Mouse (Mus musculus): Measurements from ENCODE around the gene Vmn1r125. TPM values are rescaled to one million over a fixed set of nuclear protein-coding genes. Genes with fewer than 3 reads are reported as not detected.

Vmn1r125 gene
- not detected for polyA plus RNA-seq (2017; shearing (Covaris generic))

DNA sequence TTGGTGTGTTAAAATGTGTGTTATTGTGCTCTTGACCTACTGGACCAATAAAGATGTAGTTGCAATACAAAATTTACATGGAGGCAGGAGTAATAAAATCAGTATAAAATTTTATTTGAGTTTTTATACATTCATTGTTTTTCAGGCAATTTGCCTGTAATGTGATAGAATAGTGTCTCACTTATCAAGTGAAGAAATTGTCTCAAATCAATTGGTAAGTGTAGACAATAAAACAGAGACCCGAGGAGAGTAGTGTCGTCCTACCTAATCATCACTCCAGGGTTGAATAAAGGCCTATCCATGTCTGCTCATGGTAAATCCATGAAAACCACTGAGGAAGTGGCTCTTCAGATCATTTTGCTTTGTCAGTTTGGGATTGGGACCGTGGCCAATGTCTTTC, at the start of gene Vmn1r125:
Vmn1r125 (plus strand) TSS at position 301 of the 400 bp plus-strand sequence.

DNA sequence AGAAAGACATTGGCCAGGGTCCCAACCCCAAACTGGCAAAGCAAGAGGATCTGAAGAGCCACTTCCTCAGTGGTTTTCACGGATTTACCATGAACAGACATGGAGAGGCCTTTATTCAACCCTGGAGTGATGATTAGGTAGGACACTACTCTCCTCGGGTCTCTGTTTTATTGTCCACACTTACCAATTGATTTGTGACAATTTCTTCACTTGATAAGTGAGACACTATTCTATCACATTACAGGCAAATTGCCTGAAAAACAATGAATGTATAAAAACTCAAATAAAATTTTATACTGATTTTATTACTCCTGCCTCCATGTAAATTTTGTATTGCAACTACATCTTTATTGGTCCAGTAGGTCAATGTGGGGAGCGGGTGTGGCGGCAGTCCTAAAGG, 11.5 kb upstream of the Vmn1r125 start, which contains the start of gene Vmn1r124:
Vmn1r124 (minus strand) TSS at position 101 of the 400 bp plus-strand sequence.

DNA sequence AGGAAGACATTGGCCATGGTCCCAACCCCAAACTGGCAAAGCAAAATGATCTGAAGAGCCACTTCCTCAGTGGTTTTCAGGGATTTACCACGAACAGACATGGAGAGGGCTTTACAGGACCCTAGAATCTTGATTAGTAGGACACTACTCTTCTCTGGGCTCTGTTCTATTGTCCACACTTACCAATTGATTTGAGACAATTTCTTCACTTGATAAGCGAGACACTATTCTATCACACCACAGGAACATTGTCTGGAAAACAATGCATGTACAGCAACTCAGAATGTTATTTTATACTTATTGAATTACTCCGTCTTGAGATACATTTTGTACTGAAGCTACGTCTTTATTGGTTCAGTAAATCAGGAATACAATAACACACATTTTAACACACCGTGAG, 29.4 kb downstream of the Vmn1r125 start, which contains the start of gene Vmn1r126:
Vmn1r126 (minus strand) TSS at position 101 of the 400 bp plus-strand sequence.

DNA sequence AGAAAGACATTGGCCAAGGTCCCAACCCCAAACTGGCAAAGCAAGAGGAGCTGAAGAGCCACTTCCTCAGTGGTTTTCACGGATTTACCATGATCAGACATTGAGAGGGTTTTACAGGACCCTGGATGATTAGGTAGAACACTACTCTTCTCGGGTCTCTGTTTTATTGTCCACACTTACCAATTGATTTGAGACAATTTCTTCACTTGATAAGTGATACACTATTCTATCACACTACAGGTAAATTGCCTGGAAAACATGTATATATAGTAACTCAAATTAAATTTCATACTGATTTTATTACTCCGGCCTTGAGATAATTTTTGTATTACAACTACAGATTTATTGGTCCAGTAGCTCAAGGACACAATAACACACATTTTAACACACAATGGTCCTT, 47.8 kb downstream of the Vmn1r125 start, which contains the start of gene Vmn1r127:
Vmn1r127 (minus strand) TSS at position 101 of the 400 bp plus-strand sequence.

Other genes with a start within 250 kb of the Vmn1r125 start
- not detected for gene Vmn1r120, start 218.4 kb upstream of the Vmn1r125 start, polyA plus RNA-seq (2017; shearing (Covaris generic))
- gene Vmn1r121, start 173.7 kb upstream of the Vmn1r125 start, polyA plus RNA-seq (2017; shearing (Covaris generic)) = not detected
- not detected for gene Vmn1r122, start 138.1 kb upstream of the Vmn1r125 start, polyA plus RNA-seq (2017; shearing (Covaris generic))
- not detected for gene Vmn1r123, start 110.0 kb upstream of the Vmn1r125 start, polyA plus RNA-seq (2017; shearing (Covaris generic))
- not detected for gene Gm5157, start 81.8 kb upstream of the Vmn1r125 start, polyA plus RNA-seq (2017; shearing (Covaris generic))
- gene Vmn1r124, start 11.6 kb upstream of the Vmn1r125 start, polyA plus RNA-seq (2017; shearing (Covaris generic)) = not detected
- gene Vmn1r126, start 29.3 kb downstream of the Vmn1r125 start, polyA plus RNA-seq (2017; shearing (Covaris generic)) = not detected
- gene Vmn1r127, start 47.7 kb downstream of the Vmn1r125 start, polyA plus RNA-seq (2017; shearing (Covaris generic)) = not detected
- gene Vmn1r128, start 77.2 kb downstream of the Vmn1r125 start, polyA plus RNA-seq (2017; shearing (Covaris generic)) = not detected
- gene Vmn1r129, start 89.1 kb downstream of the Vmn1r125 start, polyA plus RNA-seq (2017; shearing (Covaris generic)) = not detected
- gene Gm6882, start 160.6 kb downstream of the Vmn1r125 start, polyA plus RNA-seq (2017; shearing (Covaris generic)) = 1 to 10 TPM in 1 of 2 experiments, under 1 TPM in 1; 0.24 to 1.8 TPM
- gene Vmn1r130, start 239.6 kb downstream of the Vmn1r125 start, polyA plus RNA-seq (2017; shearing (Covaris generic)) = under 1 TPM in 1 of 2 experiments, not detected in 1; 0.32 TPM